Mouse (Mus musculus) cerebellum, postnatal 10 days (tissue): Measurements from ENCODE around the gene Pcca.
"Not testable (repeated sequence)": the region's sequence is repeated elsewhere in the genome, so short reads cannot be mapped to it uniquely, and the experiment has no call there.

ENCODE experiments used
- DNase-seq, 2 experiments: peaks; one replicate each; pipeline ENCODE4 v3.0.0; 2021; ENCODE audit warnings: mixed read lengths in 2 of 2

Gene Pcca

GRCm38 (mm10) chr14:122560893-122561452 is 26.8 kb downstream of the Pcca start:
- not testable (repeated sequence) for DNase-seq

- no peak for DNase-seq
These were observed 36.7 kb downstream of the Pcca start for GRCm38 (mm10) chr14:122570862-122571261.

- no peak for DNase-seq
These were observed 40.1 kb downstream of the Pcca start for GRCm38 (mm10) chr14:122574064-122574751.

GRCm38 (mm10) chr14:122577816-122578215 is 43.7 kb downstream of the Pcca start:
- DNase-seq: no peak

- no peak for DNase-seq
These were observed 47.9 kb downstream of the Pcca start for GRCm38 (mm10) chr14:122582057-122582456.

- no peak for DNase-seq
These were observed 48.5 kb downstream of the Pcca start for GRCm38 (mm10) chr14:122582491-122583077.

- DNase-seq: not testable (repeated sequence)
These were observed 50.0 kb downstream of the Pcca start for GRCm38 (mm10) chr14:122584087-122584486.

- no peak for DNase-seq
These were observed 52.8 kb downstream of the Pcca start for GRCm38 (mm10) chr14:122586942-122587341.

- DNase-seq: no peak
These were observed 63.4 kb downstream of the Pcca start for GRCm38 (mm10) chr14:122597534-122597933.

GRCm38 (mm10) chr14:122598802-122599201 is 64.7 kb downstream of the Pcca start:
- no peak for DNase-seq

- no peak for DNase-seq
These were observed 65.7 kb downstream of the Pcca start for GRCm38 (mm10) chr14:122599839-122600238.

GRCm38 (mm10) chr14:122602701-122603100 is 68.6 kb downstream of the Pcca start:
- no peak for DNase-seq

GRCm38 (mm10) chr14:122606499-122606898 is 72.4 kb downstream of the Pcca start:
- DNase-seq: no peak

GRCm38 (mm10) chr14:122607456-122607855 is 73.3 kb downstream of the Pcca start:
- no peak for DNase-seq

GRCm38 (mm10) chr14:122608323-122608722 is 74.2 kb downstream of the Pcca start:
- no peak for DNase-seq

GRCm38 (mm10) chr14:122611035-122611434 is 76.9 kb downstream of the Pcca start:
- no peak for DNase-seq

GRCm38 (mm10) chr14:122612317-122612716 is 78.2 kb downstream of the Pcca start:
- no peak for DNase-seq

- DNase-seq: no peak
These were observed 83.5 kb downstream of the Pcca start for GRCm38 (mm10) chr14:122617656-122618055.

GRCm38 (mm10) chr14:122633416-122633815 is 99.3 kb downstream of the Pcca start:
- no peak for DNase-seq

GRCm38 (mm10) chr14:122636601-122637000 is 102.5 kb downstream of the Pcca start:
- no peak for DNase-seq

GRCm38 (mm10) chr14:122637798-122638555 is 103.9 kb downstream of the Pcca start:
- peak; percentile 41 to 66 for DNase-seq

- no peak for DNase-seq
These were observed 105.1 kb downstream of the Pcca start for GRCm38 (mm10) chr14:122639168-122639720.

- DNase-seq: no peak
These were observed 108.3 kb downstream of the Pcca start for GRCm38 (mm10) chr14:122642432-122642831.
